Mouse (Mus musculus): ENCODE data around the gene Fggy.

DNA sequence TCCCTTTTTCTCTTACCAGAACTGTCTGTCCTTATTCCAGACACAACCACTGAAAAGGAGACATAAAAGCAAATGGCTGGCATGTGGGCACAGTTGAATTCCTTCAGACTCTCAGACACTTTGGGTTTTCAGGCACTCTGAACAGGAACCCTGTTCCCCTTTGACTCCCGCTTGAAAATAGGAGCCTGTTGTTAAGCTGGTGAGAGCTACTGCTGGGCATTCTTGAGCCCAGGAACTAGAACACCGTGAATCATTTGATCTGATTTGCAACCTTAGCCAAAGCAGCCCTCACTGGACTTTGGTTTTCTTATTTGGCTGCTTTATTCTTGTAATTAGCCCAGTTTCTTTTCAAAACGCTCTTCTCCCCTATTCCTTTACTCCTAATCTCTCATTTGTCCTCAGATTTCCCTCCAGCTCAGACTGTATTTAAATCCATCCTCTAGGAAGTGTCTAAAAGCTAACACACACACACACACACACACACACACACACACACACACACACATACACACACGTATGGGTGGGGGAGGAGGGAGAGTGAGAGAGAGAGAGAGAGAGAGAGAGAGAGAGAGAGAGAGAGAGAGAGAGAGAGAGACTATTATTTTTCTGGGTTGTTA, 96.1 kb downstream of the Fggy start:
- TF ChIP-seq POLR2A (IDR thresholded peaks at IDR 0.05; ENCODE audit: insufficient read depth, low read length) (no peak), CTCF (IDR thresholded peaks at IDR 0.05; ENCODE audit: low read depth, low read length) (no peak), EP300 (IDR thresholded peaks at IDR 0.05; ENCODE audit: insufficient read depth, low read depth, low read length) (no peak)

All from ES-Bruce4 (cell line).